Mouse (Mus musculus) erythroblast, embryonic 14.5 days (primary cell): ENCODE results near the gene Shc4. TPM values are rescaled to one million over a fixed set of nuclear protein-coding genes. Genes with fewer than 3 reads are reported as not detected.

Source experiments
- H3K27me3 ChIP-seq: 2 replicates; pipeline ENCODE4 v1.6.1; 2012; ENCODE audit warnings: inconsistent platforms; ENCODE audit not compliant: control insufficient read depth
- H3K36me3 ChIP-seq: 2 replicates; pipeline ENCODE4 v1.6.1; 2012; ENCODE audit warnings: mild to moderate bottlenecking, inconsistent platforms; ENCODE audit not compliant: control insufficient read depth
- H3K4me1 ChIP-seq: 2 replicates; pipeline ENCODE4 v1.6.1; 2012; ENCODE audit warnings: inconsistent platforms; ENCODE audit not compliant: control insufficient read depth
- H3K4me3 ChIP-seq: replicated peaks from 2 replicates; pipeline ENCODE3; 2012; ENCODE audit warnings: moderate library complexity, mild to moderate bottlenecking, inconsistent platforms
- H3K9me3 ChIP-seq: 2 replicates; pipeline ENCODE4 v1.6.1; 2012; ENCODE audit warnings: low read length, inconsistent platforms, mixed read lengths; ENCODE audit not compliant: control insufficient read depth
- GATA1 ChIP-seq: IDR thresholded peaks from 2 replicates; pipeline ENCODE4 v1.6.1; 2012; ENCODE audit warnings: low read length, inconsistent platforms, mixed read lengths
- TAL1 ChIP-seq: IDR thresholded peaks from 3 replicates; pipeline ENCODE4 v1.6.1; 2012; ENCODE audit warnings: low read length, inconsistent platforms, mixed read lengths
- polyA plus RNA-seq: library from polyadenylated mRNA; stranded (reverse); fragments of >175 nt; gene quantifications from 2 replicates; pipeline ENCODE4 v1.2.3, GENCODE M21; 2012

Shc4 gene
- polyA plus RNA-seq, 1 experiment = 0.03 TPM

DNA sequence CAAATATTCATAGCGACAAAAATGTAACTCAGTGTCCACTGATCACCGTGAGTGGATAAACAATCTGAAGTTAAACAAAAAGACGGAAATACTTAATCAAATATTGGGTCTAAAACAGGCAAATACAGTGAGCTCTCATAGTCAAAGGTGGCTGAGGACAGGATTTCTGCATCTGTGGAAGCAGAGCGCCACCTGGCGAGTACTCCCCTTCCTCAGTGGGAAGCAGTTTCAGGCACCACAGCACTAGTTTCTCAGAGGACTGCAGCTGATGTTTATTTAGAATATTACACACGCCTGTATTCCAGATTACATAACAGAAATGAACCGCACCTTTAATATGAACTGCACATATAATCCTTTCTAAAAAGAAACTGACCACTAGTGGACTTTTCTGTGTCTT, 119.3 kb downstream of the Shc4 start:
- no peaks in the 10 kb centered on the region for H3K9me3 ChIP-seq
- H3K27me3 ChIP-seq = no peaks in the 10 kb centered on the region
- TF ChIP-seq TAL1 = no peak
- no peak for TF ChIP-seq GATA1
- H3K4me3 ChIP-seq = no peak overlapping the region
- H3K4me1 ChIP-seq = no peaks in the 10 kb centered on the region
- H3K36me3 ChIP-seq = peaks cover 95% of the 10 kb centered on the region

DNA sequence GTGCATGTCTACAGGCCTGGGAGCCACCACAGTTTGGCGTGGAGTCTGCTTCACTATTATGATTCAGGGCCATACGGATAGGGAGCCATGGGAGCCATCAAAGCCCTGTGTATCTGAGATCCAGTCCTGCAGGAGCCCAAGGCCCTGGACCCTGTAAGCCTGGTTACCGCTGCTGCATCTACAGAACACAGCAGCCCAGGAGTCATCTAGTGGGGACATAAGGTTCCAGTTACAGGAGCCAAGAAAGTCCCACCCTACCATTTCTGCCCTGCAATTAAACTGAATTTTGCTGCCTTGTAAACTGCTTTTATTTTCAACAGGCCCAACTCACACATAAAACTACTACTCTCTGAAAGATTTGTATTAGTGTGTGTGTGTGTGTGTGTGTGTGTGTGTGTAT, 121.0 kb downstream of the Shc4 start:
- no peak overlapping the region for H3K4me3 ChIP-seq
- H3K9me3 ChIP-seq = no peaks in the 10 kb centered on the region
- H3K36me3 ChIP-seq = peaks cover 98% of the 10 kb centered on the region
- TF ChIP-seq TAL1 = no peak
- TF ChIP-seq GATA1 = no peak
- H3K27me3 ChIP-seq = no peaks in the 10 kb centered on the region
- H3K4me1 ChIP-seq = no peaks in the 10 kb centered on the region

GRCm38 (mm10) chr2:125598958-125599357, 125.0 kb downstream of the Shc4 start:
- Histone ChIP-seq H3K4me3 (no peak overlapping the region), H3K4me1 (no peaks in the 10 kb centered on the region), H3K36me3 (peaks cover 94% of the 10 kb centered on the region), H3K9me3 (no peaks in the 10 kb centered on the region), H3K27me3 (no peaks in the 10 kb centered on the region)
- no peak for TF ChIP-seq GATA1
- TF ChIP-seq TAL1 = no peak

DNA sequence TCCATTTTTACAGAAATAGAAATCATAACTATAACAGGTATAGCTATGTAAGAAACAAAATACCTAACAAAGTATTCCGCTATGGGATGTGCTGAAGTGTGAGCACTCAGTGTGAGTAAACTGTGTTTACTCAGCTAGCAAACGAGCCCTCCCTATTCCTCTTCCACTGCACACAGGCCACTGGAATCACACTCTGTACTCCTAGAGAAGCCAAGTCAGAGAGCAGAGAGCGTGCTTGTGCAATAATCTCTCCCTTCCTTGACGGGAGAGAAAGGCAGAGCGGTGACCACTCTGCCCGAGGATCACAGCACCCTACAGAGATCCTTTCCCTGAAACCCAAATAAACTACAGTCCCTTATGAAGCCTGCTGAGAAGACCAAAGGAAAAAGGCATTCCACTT, 125.7 kb downstream of the Shc4 start:
- TF ChIP-seq TAL1 = no peak
- no peak for TF ChIP-seq GATA1
- no peaks in the 10 kb centered on the region for H3K9me3 ChIP-seq
- peaks cover 94% of the 10 kb centered on the region for H3K36me3 ChIP-seq
- no peaks in the 10 kb centered on the region for H3K27me3 ChIP-seq
- H3K4me1 ChIP-seq = no peaks in the 10 kb centered on the region
- no peak overlapping the region for H3K4me3 ChIP-seq

GRCm38 (mm10) chr2:125594786-125595185, 129.2 kb downstream of the Shc4 start:
- Histone ChIP-seq H3K27me3 (no peaks in the 10 kb centered on the region), H3K4me1 (no peaks in the 10 kb centered on the region), H3K9me3 (no peaks in the 10 kb centered on the region), H3K4me3 (no peak overlapping the region), H3K36me3 (peaks cover 90% of the 10 kb centered on the region)
- TF ChIP-seq GATA1 = no peak
- no peak for TF ChIP-seq TAL1

- Histone ChIP-seq H3K27me3 (no peaks in the 10 kb centered on the region), H3K36me3 (peaks cover 90% of the 10 kb centered on the region), H3K4me3 (no peak overlapping the region), H3K4me1 (no peaks in the 10 kb centered on the region), H3K9me3 (no peaks in the 10 kb centered on the region)
- no peak for TF ChIP-seq TAL1
- TF ChIP-seq GATA1 = no peak
Observed at GRCm38 (mm10) chr2:125594072-125594471, 129.9 kb downstream of the Shc4 start.

DNA sequence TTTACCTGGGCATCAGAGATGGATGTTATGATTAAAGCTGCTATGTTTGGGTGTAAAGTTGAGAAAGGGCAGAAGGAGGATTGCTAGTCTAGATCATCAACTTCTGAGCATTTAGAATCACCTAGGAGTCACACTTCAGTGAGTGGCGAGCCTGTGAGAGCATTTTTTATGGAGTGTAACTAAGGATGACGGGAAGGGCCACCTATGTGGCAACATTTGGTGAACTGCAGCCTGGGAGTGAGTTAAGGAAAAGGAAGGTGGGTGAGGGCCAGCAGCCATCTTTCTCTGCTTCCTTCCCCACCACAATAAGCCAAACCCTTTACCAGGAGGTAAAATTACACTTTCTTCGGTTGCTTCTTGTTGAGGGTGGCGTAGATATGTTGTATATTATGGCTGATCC, 132.1 kb downstream of the Shc4 start:
- TF ChIP-seq TAL1 = no peak
- TF ChIP-seq GATA1 = no peak
- H3K27me3 ChIP-seq = no peaks in the 10 kb centered on the region
- no peaks in the 10 kb centered on the region for H3K9me3 ChIP-seq
- H3K4me1 ChIP-seq = no peaks in the 10 kb centered on the region
- H3K4me3 ChIP-seq = no peak overlapping the region
- H3K36me3 ChIP-seq = peaks cover 93% of the 10 kb centered on the region

- Histone ChIP-seq H3K27me3 (no peaks in the 10 kb centered on the region), H3K4me1 (no peaks in the 10 kb centered on the region), H3K9me3 (no peaks in the 10 kb centered on the region), H3K4me3 (no peak overlapping the region), H3K36me3 (peaks cover 95% of the 10 kb centered on the region)
- TF ChIP-seq TAL1 (no peak), GATA1 (no peak)
Observed at GRCm38 (mm10) chr2:125589287-125589686, 134.7 kb downstream of the Shc4 start.

DNA sequence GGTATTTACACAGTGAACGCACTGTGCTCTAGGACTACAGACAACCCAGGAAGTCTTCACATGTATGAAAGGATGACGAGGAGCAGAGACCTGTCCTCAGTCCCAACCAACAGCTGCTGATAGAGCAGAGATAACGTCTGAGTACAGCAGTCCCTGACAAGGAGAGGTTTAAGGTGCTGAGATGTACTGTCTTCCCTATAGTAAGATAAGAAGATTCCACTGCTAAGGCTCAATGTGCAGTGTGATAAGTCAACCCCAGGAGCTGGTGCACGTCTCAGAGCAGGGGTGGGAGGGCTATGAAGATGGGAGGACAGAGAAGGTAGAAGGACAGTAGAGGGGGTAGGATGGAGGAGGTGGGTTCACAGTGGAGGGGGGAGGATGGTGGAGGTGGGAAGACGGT, 142.9 kb downstream of the Shc4 start:
- no peak overlapping the region for H3K4me3 ChIP-seq
- peaks cover 96% of the 10 kb centered on the region for H3K36me3 ChIP-seq
- H3K9me3 ChIP-seq = no peaks in the 10 kb centered on the region
- no peaks in the 10 kb centered on the region for H3K27me3 ChIP-seq
- TF ChIP-seq TAL1 = no peak
- TF ChIP-seq GATA1 = no peak
- H3K4me1 ChIP-seq = no peaks in the 10 kb centered on the region

DNA sequence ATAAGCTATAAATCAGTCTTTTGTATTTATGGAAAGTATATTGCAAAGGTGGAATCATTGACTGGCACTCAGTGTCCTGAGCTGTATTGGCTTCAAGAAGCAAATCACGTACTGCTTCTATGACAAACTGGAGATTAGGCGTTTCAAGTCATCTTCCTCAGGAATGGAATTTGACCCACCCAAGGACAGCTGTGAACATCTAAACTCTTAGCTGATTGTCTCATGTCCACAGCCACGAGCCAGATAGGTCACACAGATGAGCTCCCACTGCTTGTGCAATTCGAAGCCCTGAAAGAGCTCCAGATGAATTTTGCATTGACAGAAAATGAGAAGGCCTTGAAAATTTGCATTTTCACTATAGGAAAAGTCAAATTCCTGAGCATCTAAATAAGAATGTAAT, 146.3 kb downstream of the Shc4 start:
- TF ChIP-seq TAL1 (no peak), GATA1 (no peak)
- Histone ChIP-seq H3K9me3 (no peaks in the 10 kb centered on the region), H3K27me3 (no peaks in the 10 kb centered on the region), H3K36me3 (peaks cover 98% of the 10 kb centered on the region), H3K4me1 (no peaks in the 10 kb centered on the region), H3K4me3 (no peak overlapping the region)

Other genes starting within 250 kb of the Shc4 start
- not detected in 2 replicates for gene Gm9913, start 219.1 kb downstream of the Shc4 start, polyA plus RNA-seq
- gene Fbn1, start 216.2 kb downstream of the Shc4 start, polyA plus RNA-seq = under 0.01 TPM in 1 of 2 replicates, not detected in the other
- 0.24 and 0.27 TPM in 2 replicates for gene Cep152, start 99.0 kb downstream of the Shc4 start, polyA plus RNA-seq
- 4.5 TPM in 2 replicates for gene Eid1, start 51.1 kb downstream of the Shc4 start, polyA plus RNA-seq
- 0.12 and 0.26 TPM in 2 replicates for gene Secisbp2l, start 58.7 kb upstream of the Shc4 start, polyA plus RNA-seq
- gene Galk2, start 135.0 kb upstream of the Shc4 start, polyA plus RNA-seq = 0.04 and 0.05 TPM in 2 replicates
- gene Cops2, start 135.0 kb upstream of the Shc4 start, polyA plus RNA-seq = 0.33 and 0.59 TPM in 2 replicates